Mouse (Mus musculus) megakaryocyte, adult 5-6 weeks (primary cell): Measurements from ENCODE around the gene Vps45. TPM values are rescaled to one million over a fixed set of nuclear protein-coding genes. Genes with fewer than 3 reads are reported as not detected.
"Not testable (repeated sequence)": the region's sequence is repeated elsewhere in the genome, so short reads cannot be mapped to it uniquely, and the experiment has no call there.

Experiments
- ATAC-seq: 2 replicates; pipeline ENCODE4 v1.8.0; 2016; ENCODE audit warnings: mild to moderate bottlenecking, inconsistent platforms; ENCODE audit not compliant: poor library complexity, severe bottlenecking
- total RNA-seq, 2 experiments: library from RNA; stranded (forward) in 1 of 2; stranded (reverse) in 1 of 2; fragments of 153-499, 151-499 nt in 1 of 2; fragments of 221-1000, 200-1000 nt in 1 of 2; gene quantifications; 2 replicates each; pipeline versions ENCODE4 v1.2.3 to v1.2.4; 2015 to 2017

Vps45 gene
- total RNA-seq, 2 experiments from 2014 or later = 9.5 to 31.2 TPM

GRCm38 (mm10) chr3:95977587-95977986 is 80.7 kb downstream of the Vps45 start:
- 0 out of 2 replicates have a peak, but pooled peaks have one; percentile 11 for ATAC-seq

- peak; percentile 69 for ATAC-seq
These were observed 81.2 kb downstream of the Vps45 start for GRCm38 (mm10) chr3:95977079-95977478.

GRCm38 (mm10) chr3:95972873-95973634 is 85.2 kb downstream of the Vps45 start:
- peak; percentile 53 for ATAC-seq

GRCm38 (mm10) chr3:95972251-95972872 is 85.9 kb downstream of the Vps45 start:
- ATAC-seq = peak; percentile 67

GRCm38 (mm10) chr3:95970661-95971060 is 87.6 kb downstream of the Vps45 start:
- not testable (repeated sequence) for ATAC-seq

- ATAC-seq = no peak
These were observed 89.0 kb downstream of the Vps45 start for GRCm38 (mm10) chr3:95969277-95969676.

- no peak for ATAC-seq
These were observed 92.5 kb downstream of the Vps45 start for GRCm38 (mm10) chr3:95965518-95966451.

- no peak for ATAC-seq
These were observed 94.6 kb downstream of the Vps45 start for GRCm38 (mm10) chr3:95963681-95964080.

GRCm38 (mm10) chr3:95963230-95963629 is 95.0 kb downstream of the Vps45 start:
- no peak for ATAC-seq

GRCm38 (mm10) chr3:95962182-95962581 is 96.1 kb downstream of the Vps45 start:
- not testable (repeated sequence) for ATAC-seq

- ATAC-seq = no peak
These were observed 98.5 kb downstream of the Vps45 start for GRCm38 (mm10) chr3:95959807-95960206.

GRCm38 (mm10) chr3:95959082-95959481 is 99.2 kb downstream of the Vps45 start:
- ATAC-seq = peak; percentile 68

- no peak for ATAC-seq
These were observed 100.7 kb downstream of the Vps45 start for GRCm38 (mm10) chr3:95957359-95958148.

GRCm38 (mm10) chr3:95955318-95955717 is 102.9 kb downstream of the Vps45 start:
- no peak for ATAC-seq

- ATAC-seq = not testable (repeated sequence)
These were observed 103.6 kb downstream of the Vps45 start for GRCm38 (mm10) chr3:95954648-95955173.

- no peak for ATAC-seq
These were observed 104.7 kb downstream of the Vps45 start for GRCm38 (mm10) chr3:95953522-95953921.

- ATAC-seq = no peak
These were observed 105.2 kb downstream of the Vps45 start for GRCm38 (mm10) chr3:95953023-95953422.

- not testable (repeated sequence) for ATAC-seq
These were observed 106.7 kb downstream of the Vps45 start for GRCm38 (mm10) chr3:95951566-95951965.

GRCm38 (mm10) chr3:95950763-95951551 is 107.3 kb downstream of the Vps45 start:
- ATAC-seq = peak; percentile 90
